In genomic region chr3:84092875-84093274, GRCm38 (mm10) we compare ENCODE assay signal across 21 mouse cellular contexts. TPM values are rescaled to one million over a fixed set of nuclear protein-coding genes. Genes with fewer than 3 reads are reported as not detected.
A peak's percentile ranks its signal among the peaks of the same experiment; 100 is the strongest.
DNase-seq lines count a peak whose midpoint lies in the region; ATAC-seq lines count a peak whose summit lies in the region.
"Had no signal": no experiment of that assay in that cellular context is flagged by ENCODE, and none has a peak within 500 bp of the region (broad histone marks: within the 10 kb centered on the region; RNA-seq: fewer than 3 reads in every experiment).

No protein-coding gene starts in this region.

- ATAC-seq in megakaryocyte progenitor cell, adult 5-6 weeks (replicated peaks; ENCODE audit: poor library complexity), result peak; percentile 65
- ATAC-seq in megakaryocyte-erythroid progenitor cell, adult 5-6 weeks (replicated peaks; ENCODE audit: low FRiP score, low TSS enrichment, poor library complexity, severe bottlenecking), result no peak
- ATAC-seq: activated CD4-positive, CD25-positive, alpha-beta regulatory T cell, adult 4 months; forebrain, embryonic 15.5 days; midbrain, embryonic 13.5 days had no signal

- DNase-seq in spleen, postnatal 36 days (ENCODE audit: low spot score in 2 of 2), result peak; percentile 5 to 34
- DNase-seq in spleen, adult 18-20 months, result no peak
- DNase-seq in induced T-regulatory cell, adult 2 months (ENCODE audit: low read depth), result peak; percentile 35
- DNase-seq in urinary bladder, adult 2 months (ENCODE audit: low spot score), result no peak
- DNase-seq in gastrocnemius, postnatal 36 days, result no peak
- DNase-seq: adrenal gland, adult 8-10 months; cerebellum, adult 11-12 months; cerebellum, adult 9-11 months; heart, postnatal 10 days; kidney, adult 11 months; kidney, postnatal 4 days; layer of hippocampus, postnatal 36 days; lung, embryonic 14.5 days; right cerebral cortex, postnatal 25 days; thymus, adult 2 months; thymus, postnatal 36 days had no signal

- intact Hi-C loops in gastrocnemius, postnatal 36 days (cut with DNase I), result no loop called here

RNA-seq across cellular contexts. Expression of gene Tmem131l, which starts 52.9 kb away (rescaled TPM):
- 61.4 and 62.0 TPM in 2 replicates for total RNA-seq in megakaryocyte progenitor cell, adult 5-6 weeks (2015)
- 28.3 and 34.7 TPM in 2 replicates for total RNA-seq in megakaryocyte progenitor cell, adult 5-6 weeks (2017)
- total RNA-seq in megakaryocyte-erythroid progenitor cell, adult 5-6 weeks (2014; fragmentation: Nextera tagmentation), result 103 and 106 TPM in 2 replicates
- 32.7 and 42.1 TPM in 2 replicates for total RNA-seq in megakaryocyte-erythroid progenitor cell, adult 5-6 weeks (2017)
- 21.4 and 23.7 TPM in 2 replicates for polyA plus RNA-seq in urinary bladder, adult 2 months (2012; rRNA removed)
- total RNA-seq in gastrocnemius, postnatal 36 days (2021), result 10 to 100 TPM; 13.0 to 18.4 TPM

Comparison
In these comparisons a context has a peak if more than half of its experiments do, and no peak if none do; other contexts are left out.
1. DNase-seq: peak in spleen, postnatal 36 days (2 of 2) and induced T-regulatory cell, adult 2 months (single experiment); none in spleen, adult 18-20 months (0 of 2), urinary bladder, adult 2 months (single experiment) and gastrocnemius, postnatal 36 days (0 of 2).